Mouse (Mus musculus) cerebellum, postnatal 25 days (tissue): ENCODE measurements around the gene Spo11.

ENCODE experiments used
- DNase-seq, 2 experiments: peaks; one replicate each; pipeline ENCODE4 v3.0.0; 2021; ENCODE audit warnings: mixed read lengths in 2 of 2

The Spo11 gene

GRCm38 (mm10) chr2:173011440-173011839, 33.9 kb downstream of the Spo11 start:
- DNase-seq: no peak

DNA sequence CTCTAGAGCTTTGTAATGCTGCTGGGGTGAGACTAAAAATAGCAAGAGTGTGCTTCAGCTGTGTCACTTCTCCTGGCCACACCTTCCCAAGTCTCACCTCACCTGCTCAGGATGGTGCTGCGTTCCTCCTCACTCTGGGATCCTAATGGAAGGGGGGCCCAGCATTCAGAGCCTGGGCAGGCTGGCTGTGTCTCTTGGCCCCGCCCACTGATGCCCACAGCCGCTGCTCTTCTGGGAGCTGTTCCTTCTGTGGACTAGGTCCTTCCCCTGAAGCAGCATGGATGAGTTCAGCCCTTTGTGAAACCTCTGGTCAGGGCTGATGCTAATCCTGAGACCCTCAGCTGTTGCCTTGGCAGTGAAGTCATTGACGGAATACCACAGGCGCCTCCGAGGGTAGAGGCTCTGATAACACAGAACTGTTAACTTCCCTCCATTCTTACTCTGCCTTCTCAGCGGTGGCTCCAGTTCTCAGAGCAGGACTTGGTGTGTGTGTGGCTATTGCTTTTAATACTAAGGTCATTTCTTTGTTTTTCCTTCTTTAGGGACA, 37.3 kb downstream of the Spo11 start:
- DNase-seq: no peak

DNA sequence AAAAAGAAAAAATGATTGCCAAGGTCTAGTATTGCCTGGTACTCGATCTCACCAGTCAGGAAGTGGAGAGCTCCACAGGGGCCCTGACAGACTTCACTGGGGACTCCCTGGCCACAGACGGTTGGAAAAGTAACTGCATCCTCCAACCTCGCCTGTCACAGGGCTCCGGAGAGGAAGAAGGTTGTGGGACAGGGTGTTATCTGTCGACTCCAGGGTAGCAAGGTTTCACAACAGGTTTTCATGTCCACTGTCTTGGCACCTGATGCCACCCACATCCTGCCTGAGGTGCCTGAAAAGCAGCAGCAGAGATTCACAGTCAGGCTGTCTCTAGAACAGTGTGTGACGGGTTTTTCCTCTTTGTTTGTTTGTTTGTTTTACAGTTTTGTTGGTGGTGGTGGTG, 40.4 kb downstream of the Spo11 start:
- DNase-seq: no peak

GRCm38 (mm10) chr2:173018618-173019017, 41.1 kb downstream of the Spo11 start:
- no peak for DNase-seq

- DNase-seq: no peak
Observed at GRCm38 (mm10) chr2:173019322-173019721, 41.8 kb downstream of the Spo11 start.

GRCm38 (mm10) chr2:173019790-173020189, 42.3 kb downstream of the Spo11 start:
- DNase-seq: peak; percentile 79 to 90

GRCm38 (mm10) chr2:173020430-173020829, 42.9 kb downstream of the Spo11 start, which contains the start of gene Rbm38:
Gene Rbm38 (plus strand): TSS chr2:173020498.
- DNase-seq: no peak

DNA sequence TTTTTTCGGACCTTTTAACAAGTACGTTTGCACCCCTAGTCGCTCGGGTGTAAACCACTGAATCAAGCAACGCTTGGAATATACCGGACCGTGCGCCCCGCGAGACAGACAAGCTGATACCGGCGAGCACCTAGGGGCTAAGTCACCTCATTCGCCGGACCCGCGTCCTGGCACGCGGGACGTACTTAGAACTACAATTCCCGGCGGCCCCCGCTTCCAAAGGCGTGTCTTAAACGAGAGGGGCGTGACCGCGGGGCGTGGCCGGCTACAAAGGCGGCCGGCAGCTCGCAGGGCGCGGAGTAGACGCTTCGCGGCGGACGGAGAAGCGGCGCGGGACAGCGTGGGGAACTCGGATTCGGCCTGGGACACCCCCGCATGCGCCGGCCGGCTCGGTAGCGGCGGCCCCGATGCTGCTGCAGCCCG, 44.1 kb downstream of the Spo11 start:
- peak; percentile 94 to 97 for DNase-seq

- peak in 1 of 2 experiments; percentile 69 for DNase-seq
Observed at GRCm38 (mm10) chr2:173022056-173022681, 44.7 kb downstream of the Spo11 start.

DNA sequence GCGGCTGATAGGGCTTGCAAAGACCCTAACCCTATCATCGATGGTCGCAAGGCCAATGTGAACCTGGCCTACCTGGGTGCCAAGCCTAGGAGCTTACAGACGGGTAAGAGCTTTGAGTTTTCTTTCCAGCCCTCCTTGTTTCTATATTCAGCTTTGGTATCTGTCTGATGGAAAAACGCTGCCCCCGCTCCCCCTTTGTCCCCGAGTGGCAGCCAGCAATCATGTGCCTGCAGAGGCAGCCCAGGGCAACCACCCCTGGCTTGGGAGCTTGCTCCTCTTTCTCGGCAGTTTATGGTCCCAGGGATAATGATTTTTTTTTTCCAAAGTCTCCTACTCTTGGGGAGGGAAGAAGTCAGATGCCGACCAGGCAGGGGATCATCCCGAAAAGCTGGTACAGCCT, 45.3 kb downstream of the Spo11 start:
- DNase-seq: no peak

DNA sequence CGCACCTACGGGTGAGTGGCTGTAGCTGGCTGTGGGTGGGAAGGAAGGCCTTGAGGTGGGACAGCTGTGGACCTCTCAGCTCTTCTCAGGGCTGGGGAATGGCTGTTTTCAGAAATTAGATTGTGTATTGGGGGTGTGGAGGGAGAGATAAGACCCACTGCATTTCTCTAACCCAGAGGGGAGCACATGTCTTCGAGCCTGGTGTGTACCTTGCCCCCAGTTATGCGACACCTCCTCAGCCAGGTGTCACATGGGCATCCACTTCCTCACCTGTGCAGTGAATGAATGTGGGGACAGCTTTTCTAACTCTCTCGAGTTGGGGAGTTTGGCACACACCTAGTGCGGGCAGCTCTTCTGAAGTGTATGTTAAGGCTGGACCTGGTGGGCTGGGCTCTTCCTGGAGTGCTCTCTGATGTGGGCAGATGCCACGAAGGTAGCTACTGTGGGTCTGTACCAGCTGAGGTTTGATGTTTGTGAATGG, 45.9 kb downstream of the Spo11 start:
- no peak for DNase-seq

- no peak for DNase-seq
Observed at GRCm38 (mm10) chr2:173023966-173024365, 46.5 kb downstream of the Spo11 start.

DNA sequence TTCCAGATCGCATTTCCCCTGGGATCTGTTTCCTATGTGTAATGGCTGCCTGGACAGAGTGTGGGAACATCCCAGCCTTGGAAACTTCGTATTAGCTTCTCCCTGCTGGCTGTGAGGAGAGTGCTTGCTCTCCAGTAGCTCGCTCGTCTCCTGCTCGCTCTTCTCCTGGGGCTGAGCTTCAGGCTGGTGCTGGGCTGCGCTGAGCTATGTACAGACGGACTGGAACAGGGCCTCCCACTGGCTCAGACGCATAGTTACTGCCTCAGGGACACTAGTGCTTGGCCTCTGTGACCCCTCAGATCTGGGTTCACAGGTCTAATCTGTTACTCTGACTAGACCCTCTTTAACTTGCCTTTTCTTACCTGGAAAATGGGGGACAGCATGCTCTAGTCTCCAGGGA, 46.9 kb downstream of the Spo11 start:
- no peak for DNase-seq

DNA sequence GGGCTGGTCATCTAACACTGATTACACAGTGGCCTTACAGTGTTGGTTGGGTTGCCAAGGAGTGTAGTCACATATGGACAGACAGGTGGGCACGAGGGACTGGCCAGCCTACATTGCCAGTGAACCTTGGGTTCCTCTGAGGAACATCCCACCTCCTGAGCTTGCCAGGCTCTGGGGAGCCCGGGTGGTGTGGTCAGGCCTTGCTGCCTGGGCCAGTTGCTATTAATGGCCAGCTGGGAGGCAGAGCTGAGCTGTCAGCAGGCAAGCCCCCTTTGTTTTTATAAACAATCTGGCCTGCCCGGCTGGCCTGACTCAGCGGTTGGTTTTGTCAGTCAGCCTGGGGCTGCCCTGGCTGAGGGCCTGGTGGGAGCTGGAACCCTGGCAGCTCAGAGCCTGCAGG, 47.4 kb downstream of the Spo11 start:
- DNase-seq: peak; percentile 46 to 47

GRCm38 (mm10) chr2:173026286-173026685, 48.8 kb downstream of the Spo11 start:
- DNase-seq: no peak

GRCm38 (mm10) chr2:173026688-173027131, 49.2 kb downstream of the Spo11 start:
- DNase-seq: no peak

DNA sequence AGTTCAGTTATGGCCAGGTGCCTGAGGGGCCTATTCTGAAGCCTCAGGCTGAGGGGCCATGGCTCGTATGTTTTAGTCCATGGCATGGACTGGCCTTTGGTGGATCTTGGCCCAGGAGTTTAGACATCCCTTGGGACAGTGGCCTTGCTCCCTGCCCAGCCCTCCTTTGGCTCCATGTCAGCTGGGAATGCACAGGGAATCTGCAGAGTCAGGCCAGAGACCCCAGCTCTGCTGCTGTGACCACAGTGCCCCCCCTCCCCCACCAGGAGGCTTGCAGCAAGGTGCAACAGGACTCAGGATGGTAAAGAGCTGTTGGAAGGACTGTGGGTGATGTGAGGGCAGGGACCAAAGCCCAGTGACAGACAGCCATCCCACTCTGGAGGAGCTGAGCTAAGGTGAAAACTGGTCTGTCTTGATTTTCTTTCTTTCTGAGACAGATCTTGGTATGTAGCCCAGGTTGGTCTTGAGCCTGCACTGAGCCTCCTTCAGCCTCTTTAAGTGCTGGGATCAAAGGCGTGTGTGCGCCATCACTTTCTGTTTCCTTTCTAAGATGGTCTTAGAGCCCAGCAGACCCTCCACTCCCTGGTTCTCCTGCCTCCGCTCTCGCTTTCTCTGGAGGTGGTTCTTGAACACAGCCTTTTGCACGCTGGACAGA, 49.8 kb downstream of the Spo11 start:
- no peak for DNase-seq

DNA sequence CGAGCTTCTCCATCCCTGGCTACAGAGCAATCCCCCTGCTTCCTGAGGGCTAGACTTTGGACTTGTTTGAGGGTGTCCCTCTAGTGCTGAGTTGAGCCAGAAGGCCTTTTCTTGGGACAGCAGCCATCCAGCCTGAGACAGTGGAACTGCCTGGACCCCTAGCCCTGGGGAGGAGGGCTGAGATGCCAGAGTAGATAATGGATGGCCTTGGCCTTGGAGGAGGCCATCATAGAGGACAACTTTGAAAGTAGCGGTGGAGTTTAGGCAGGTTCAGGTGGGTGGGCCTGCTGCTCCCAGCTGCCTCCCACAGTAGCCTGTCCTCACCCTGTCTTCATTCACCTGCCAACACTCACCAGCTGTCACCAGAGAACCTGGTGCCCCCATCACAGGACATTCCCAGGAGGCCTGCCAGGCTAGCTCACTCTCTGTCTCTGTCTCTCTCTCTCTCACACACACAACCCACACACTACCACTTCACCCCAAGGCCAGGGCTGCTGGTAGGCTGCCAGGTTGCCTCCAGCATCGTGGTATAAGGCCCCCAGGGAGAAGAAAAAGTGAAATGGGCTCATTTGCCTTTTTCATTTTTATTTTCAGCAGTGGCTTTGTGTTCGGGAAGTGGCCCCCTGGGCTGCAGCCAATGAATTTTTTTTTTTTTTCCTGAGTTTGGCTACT, 50.5 kb downstream of the Spo11 start:
- DNase-seq: no peak

- DNase-seq: no peak
Observed at GRCm38 (mm10) chr2:173028508-173029031, 51.1 kb downstream of the Spo11 start.

- no peak for DNase-seq
Observed at GRCm38 (mm10) chr2:173030591-173031338, 53.3 kb downstream of the Spo11 start.

GRCm38 (mm10) chr2:173033531-173033930, 56.0 kb downstream of the Spo11 start:
- DNase-seq: no peak

GRCm38 (mm10) chr2:173034998-173035397, 57.5 kb downstream of the Spo11 start:
- no peak for DNase-seq

DNA sequence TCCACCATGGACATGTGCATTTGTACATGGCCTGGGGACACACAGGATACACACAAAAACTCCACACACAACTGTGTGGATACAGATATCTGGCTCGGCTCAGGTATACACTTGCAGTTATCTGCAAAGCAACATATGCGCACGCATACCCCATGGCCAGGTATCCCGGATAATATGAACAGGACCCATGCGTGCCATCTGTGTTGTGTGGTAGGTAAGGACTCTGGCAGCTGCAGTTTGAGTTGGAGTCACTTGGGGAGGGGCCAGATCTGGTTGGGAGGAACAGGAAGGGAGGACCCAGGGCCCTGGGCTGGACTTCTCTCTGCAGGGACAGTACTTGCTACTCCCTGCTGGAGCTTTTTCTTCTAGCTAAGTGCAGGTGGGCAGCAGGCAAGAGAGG, 58.2 kb downstream of the Spo11 start:
- no peak for DNase-seq
